Mouse (Mus musculus): ENCODE results near the gene Galnt12.

GRCm38 (mm10) chr4:47150806-47151205 is 59.1 kb downstream of the Galnt12 start:
- TF ChIP-seq CTCF (IDR thresholded peaks at IDR 0.05; ENCODE audit: low read depth) (no peak), EP300 (IDR thresholded peaks at IDR 0.05; ENCODE audit: low read depth) (no peak)

All from heart, postnatal 0 days (tissue).